Mouse (Mus musculus): ENCODE measurements at regions not wholly inside any gene's neighbourhood (a gene's known extent, or its start where the extent isn't known, plus 50 kb on each side); places are given as distances from the start of the nearest gene placed in this dataset.

DNA sequence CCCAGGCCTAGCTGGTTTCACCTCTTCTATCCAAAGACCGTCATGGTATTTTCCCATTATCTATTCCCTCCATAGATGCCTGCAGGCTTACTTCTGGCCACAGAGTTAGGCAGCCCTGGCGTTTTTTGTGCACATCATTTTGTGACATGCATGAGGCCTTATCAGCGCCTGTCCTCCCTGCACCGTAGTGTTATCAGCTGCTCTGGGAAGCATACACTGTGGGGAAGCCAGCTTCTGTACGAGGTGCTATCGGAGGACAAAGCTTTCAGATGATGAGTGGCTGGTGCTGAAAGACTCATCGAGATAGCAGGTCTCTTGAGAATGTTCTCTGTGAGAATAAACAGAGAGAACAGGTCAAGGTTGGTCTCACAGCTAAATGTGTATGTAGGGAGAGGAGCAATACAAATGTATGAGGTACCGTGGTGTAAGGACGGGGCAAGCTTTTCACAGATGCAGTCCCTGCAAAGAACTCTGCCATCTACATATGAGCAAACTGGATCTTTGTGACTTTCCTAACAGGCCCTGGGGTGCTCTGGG lies 190.0 kb upstream of the Tshz3 start:
- Histone ChIP-seq H3K4me3 (no peak overlapping the region), H3K36me3 (replicated peaks) (no peaks in the 10 kb centered on the region), H3K9me3 (no peaks in the 10 kb centered on the region), H3K27ac (replicated peaks) (no peak overlapping the region), H3K4me1 (peaks cover 13% of the 10 kb centered on the region; the same call in 1 of the 2 replicates), H3K27me3 (replicated peaks; ENCODE audit: low read depth, poor library complexity, severe bottlenecking) (no peaks in the 10 kb centered on the region)
- DNase-seq (ENCODE audit: low spot score), result no peak
- 87% methylated on average over 9 of the region's 9 CpGs for WGBS

DNA sequence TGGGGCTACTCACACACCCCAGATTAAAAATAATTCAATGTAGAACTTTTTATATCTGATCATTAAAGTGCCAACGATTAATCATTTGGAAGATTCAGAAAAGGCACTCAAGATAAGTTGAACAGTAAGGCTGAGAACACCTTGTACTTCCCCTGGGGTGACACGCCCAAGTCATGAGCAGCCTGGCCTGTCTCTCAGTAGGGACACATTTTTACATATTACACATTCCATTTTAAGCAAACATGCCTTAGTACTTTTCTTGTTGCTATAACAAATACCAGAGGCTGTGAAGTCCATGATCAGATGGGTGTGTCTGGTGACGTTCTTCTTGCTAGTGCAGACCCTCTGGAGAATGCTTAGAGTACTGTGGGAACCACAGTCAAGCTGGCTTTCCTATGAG lies 184.2 kb upstream of the Tshz3 start:
- no peak for DNase-seq (ENCODE audit: low spot score)
- 86% methylated on average over 3 of the region's 3 CpGs for WGBS
- Histone ChIP-seq H3K27me3 (replicated peaks; ENCODE audit: low read depth, poor library complexity, severe bottlenecking) (no peaks in the 10 kb centered on the region), H3K36me3 (replicated peaks) (no peaks in the 10 kb centered on the region), H3K4me1 (no peaks in the 10 kb centered on the region), H3K27ac (replicated peaks) (no peak overlapping the region), H3K9me3 (no peaks in the 10 kb centered on the region), H3K4me3 (no peak overlapping the region)

- peak; percentile 17 for DNase-seq (ENCODE audit: low spot score)
- Histone ChIP-seq H3K4me3 (no peak overlapping the region), H3K27ac (replicated peaks) (no peak overlapping the region), H3K9me3 (no peaks in the 10 kb centered on the region), H3K27me3 (replicated peaks; ENCODE audit: low read depth, poor library complexity, severe bottlenecking) (no peaks in the 10 kb centered on the region), H3K36me3 (replicated peaks) (no peaks in the 10 kb centered on the region), H3K4me1 (no peaks in the 10 kb centered on the region)
- WGBS, result 70% methylated on average over 7 of the region's 7 CpGs
Observed at GRCm38 (mm10) chr7:36516094-36516663, 181.7 kb upstream of the Tshz3 start.

- Histone ChIP-seq H3K27me3 (replicated peaks; ENCODE audit: low read depth, poor library complexity, severe bottlenecking) (no peaks in the 10 kb centered on the region), H3K9me3 (no peaks in the 10 kb centered on the region), H3K4me3 (no peak overlapping the region), H3K36me3 (replicated peaks) (no peaks in the 10 kb centered on the region), H3K4me1 (no peaks in the 10 kb centered on the region), H3K27ac (replicated peaks) (no peak overlapping the region)
- WGBS, result 85% methylated on average over 4 of the region's 4 CpGs
- no peak for DNase-seq (ENCODE audit: low spot score)
Observed at GRCm38 (mm10) chr7:36519027-36519426, 178.9 kb upstream of the Tshz3 start.

- Histone ChIP-seq H3K4me3 (no peak overlapping the region), H3K27ac (replicated peaks) (no peak overlapping the region), H3K9me3 (no peaks in the 10 kb centered on the region), H3K4me1 (0 out of 2 replicates have a peak, but pooled peaks cover 4% of the 10 kb centered on the region), H3K27me3 (replicated peaks; ENCODE audit: low read depth, poor library complexity, severe bottlenecking) (no peaks in the 10 kb centered on the region), H3K36me3 (replicated peaks) (no peaks in the 10 kb centered on the region)
- DNase-seq (ENCODE audit: low spot score), result no peak
- 71% methylated on average over 5 of the region's 5 CpGs for WGBS
Observed at GRCm38 (mm10) chr7:36522960-36523359, 175.0 kb upstream of the Tshz3 start.

- Histone ChIP-seq H3K4me3 (no peak overlapping the region), H3K27ac (replicated peaks) (no peak overlapping the region), H3K27me3 (replicated peaks; ENCODE audit: low read depth, poor library complexity, severe bottlenecking) (no peaks in the 10 kb centered on the region), H3K4me1 (0 out of 2 replicates have a peak, but pooled peaks cover 4% of the 10 kb centered on the region), H3K9me3 (no peaks in the 10 kb centered on the region), H3K36me3 (replicated peaks) (no peaks in the 10 kb centered on the region)
- no peak for DNase-seq (ENCODE audit: low spot score)
- WGBS, result 76% methylated on average over 7 of the region's 7 CpGs
Observed at GRCm38 (mm10) chr7:36526148-36526547, 171.8 kb upstream of the Tshz3 start.

GRCm38 (mm10) chr7:36526692-36527091 lies 171.2 kb upstream of the Tshz3 start:
- no peak overlapping the region for H3K4me3 ChIP-seq
- 0 out of 2 replicates have a peak, but pooled peaks cover 4% of the 10 kb centered on the region for H3K4me1 ChIP-seq
- WGBS, result 53% methylated on average over 3 of the region's 3 CpGs
- no peak overlapping the region for H3K27ac ChIP-seq (replicated peaks)
- DNase-seq (ENCODE audit: low spot score), result no peak
- H3K36me3 ChIP-seq (replicated peaks), result no peaks in the 10 kb centered on the region
- H3K27me3 ChIP-seq (replicated peaks; ENCODE audit: low read depth, poor library complexity, severe bottlenecking), result no peaks in the 10 kb centered on the region
- no peaks in the 10 kb centered on the region for H3K9me3 ChIP-seq

GRCm38 (mm10) chr7:36529504-36530065 lies 168.3 kb upstream of the Tshz3 start:
- Histone ChIP-seq H3K36me3 (replicated peaks) (no peaks in the 10 kb centered on the region), H3K4me3 (no peak overlapping the region), H3K9me3 (no peaks in the 10 kb centered on the region), H3K27ac (replicated peaks) (no peak overlapping the region), H3K27me3 (replicated peaks; ENCODE audit: low read depth, poor library complexity, severe bottlenecking) (no peaks in the 10 kb centered on the region), H3K4me1 (0 out of 2 replicates have a peak, but pooled peaks cover 4% of the 10 kb centered on the region)
- 85% methylated on average over 15 of the region's 15 CpGs for WGBS
- DNase-seq (ENCODE audit: low spot score), result no peak

DNA sequence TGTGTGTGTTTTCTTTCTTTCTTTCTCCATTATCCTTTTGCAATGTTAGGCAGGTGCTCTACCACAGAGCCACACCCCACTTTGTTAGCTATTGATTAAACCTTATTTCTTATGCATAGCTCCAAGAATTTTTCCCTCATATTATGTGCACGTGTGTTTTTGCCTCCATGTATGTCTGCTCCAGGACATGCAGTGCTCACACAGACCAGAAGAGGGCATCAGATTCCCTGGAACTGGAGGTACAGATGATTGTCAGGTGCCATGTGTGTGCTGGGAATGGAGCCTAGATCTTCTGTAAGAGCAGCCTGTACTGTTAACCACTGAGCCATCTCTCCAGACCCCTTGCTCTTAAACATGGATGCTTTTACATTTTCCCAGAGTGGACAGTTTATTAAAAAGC lies 166.4 kb upstream of the Tshz3 start:
- Histone ChIP-seq H3K27ac (replicated peaks) (no peak overlapping the region), H3K4me1 (no peaks in the 10 kb centered on the region), H3K4me3 (no peak overlapping the region), H3K36me3 (replicated peaks) (no peaks in the 10 kb centered on the region), H3K9me3 (no peaks in the 10 kb centered on the region), H3K27me3 (replicated peaks; ENCODE audit: low read depth, poor library complexity, severe bottlenecking) (no peaks in the 10 kb centered on the region)
- 82% methylated on average over 1 of the region's 1 CpGs for WGBS
- DNase-seq (ENCODE audit: low spot score), result no peak

DNA sequence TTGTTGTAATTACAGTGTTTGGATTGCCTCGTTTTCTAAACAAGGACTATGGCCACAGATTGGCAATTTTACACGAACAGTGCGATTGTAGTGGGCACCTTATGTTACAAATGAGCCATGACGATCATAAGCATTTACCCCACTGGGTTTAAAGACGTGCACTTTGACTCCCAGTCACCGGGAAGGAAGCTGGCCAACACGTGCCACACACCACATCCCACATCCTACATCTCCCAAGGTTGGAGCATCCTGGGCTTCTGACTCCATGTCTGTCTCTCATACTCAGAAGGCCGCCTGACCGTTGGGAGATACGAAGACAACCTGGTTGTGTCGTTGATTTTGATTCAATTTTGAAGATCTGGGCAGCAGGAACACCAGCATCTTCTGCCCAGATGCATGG lies 159.8 kb upstream of the Tshz3 start:
- WGBS, result 87% methylated on average over 11 of the region's 11 CpGs
- H3K9me3 ChIP-seq, result no peaks in the 10 kb centered on the region
- H3K27ac ChIP-seq (replicated peaks), result no peak overlapping the region
- H3K36me3 ChIP-seq (replicated peaks), result no peaks in the 10 kb centered on the region
- H3K4me1 ChIP-seq, result no peaks in the 10 kb centered on the region
- DNase-seq (ENCODE audit: low spot score), result no peak
- H3K4me3 ChIP-seq, result no peak overlapping the region
- H3K27me3 ChIP-seq (replicated peaks; ENCODE audit: low read depth, poor library complexity, severe bottlenecking), result no peaks in the 10 kb centered on the region

GRCm38 (mm10) chr7:36548007-36548406 lies 149.9 kb upstream of the Tshz3 start:
- H3K36me3 ChIP-seq (replicated peaks), result no peaks in the 10 kb centered on the region
- no peaks in the 10 kb centered on the region for H3K9me3 ChIP-seq
- no peak overlapping the region; the same call in 1 of the 2 replicates for H3K27ac ChIP-seq (replicated peaks)
- peaks cover 14% of the 10 kb centered on the region for H3K4me1 ChIP-seq
- no peaks in the 10 kb centered on the region; the same call in 1 of the 2 replicates for H3K27me3 ChIP-seq (replicated peaks; ENCODE audit: low read depth, poor library complexity, severe bottlenecking)
- WGBS, result 35% methylated on average over 14 of the region's 14 CpGs
- DNase-seq (ENCODE audit: low spot score), result peak; percentile 39
- H3K4me3 ChIP-seq, result no peak overlapping the region

- WGBS, result 80% methylated on average over 5 of the region's 5 CpGs
- DNase-seq (ENCODE audit: low spot score), result no peak
- Histone ChIP-seq H3K4me1 (peaks cover 14% of the 10 kb centered on the region), H3K4me3 (no peak overlapping the region), H3K36me3 (replicated peaks) (no peaks in the 10 kb centered on the region), H3K9me3 (no peaks in the 10 kb centered on the region), H3K27me3 (replicated peaks; ENCODE audit: low read depth, poor library complexity, severe bottlenecking) (no peaks in the 10 kb centered on the region; the same call in 1 of the 2 replicates), H3K27ac (replicated peaks) (no peak overlapping the region)
Observed at GRCm38 (mm10) chr7:36548440-36548839, 149.5 kb upstream of the Tshz3 start.

DNA sequence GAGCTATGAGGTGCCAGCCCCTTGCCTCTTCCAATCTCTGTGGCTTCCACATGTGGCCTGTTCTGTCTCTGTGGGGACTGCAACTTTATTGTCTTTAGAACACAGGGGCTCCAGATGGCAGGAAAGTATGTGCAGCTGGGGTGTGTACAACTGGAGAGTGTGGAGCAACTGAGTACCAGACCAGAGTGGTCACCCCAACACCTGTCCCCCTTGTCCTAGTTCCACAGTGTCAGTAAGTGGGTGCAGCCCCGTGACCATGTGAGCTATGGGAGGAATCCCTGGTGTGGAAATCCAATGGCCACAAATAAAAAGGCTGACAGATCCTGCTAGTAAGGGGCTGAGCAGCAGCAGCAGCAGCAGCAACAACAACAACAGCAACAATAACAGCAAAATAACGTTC lies 126.9 kb upstream of the Tshz3 start:
- no peak overlapping the region for H3K27ac ChIP-seq (replicated peaks)
- 87% methylated on average over 2 of the region's 2 CpGs for WGBS
- no peaks in the 10 kb centered on the region for H3K9me3 ChIP-seq
- no peaks in the 10 kb centered on the region for H3K27me3 ChIP-seq (replicated peaks; ENCODE audit: low read depth, poor library complexity, severe bottlenecking)
- no peaks in the 10 kb centered on the region for H3K4me1 ChIP-seq
- H3K4me3 ChIP-seq, result no peak overlapping the region
- H3K36me3 ChIP-seq (replicated peaks), result no peaks in the 10 kb centered on the region
- DNase-seq (ENCODE audit: low spot score), result no peak
